Mouse (Mus musculus) cerebellum, adult 2 months (tissue): ENCODE results near the gene Cacng2. TPM values are rescaled to one million over a fixed set of nuclear protein-coding genes. Genes with fewer than 3 reads are reported as not detected.

Experiments
- DNase-seq, 2 experiments: peaks; one replicate each; pipeline ENCODE4 v3.0.0; 2021
- H3K27ac ChIP-seq: fragments of 200-500 bp; 2 replicates; pipeline ENCODE4 v1.5.1; 2012; ENCODE audit warnings: low read length, control low read depth, inconsistent platforms; ENCODE audit not compliant: insufficient read depth
- H3K27me3 ChIP-seq: fragments of 200-500 bp; 2 replicates; pipeline ENCODE4 v1.6.1; 2012; ENCODE audit warnings: inconsistent platforms, mild to moderate bottlenecking, low read length, moderate library complexity; ENCODE audit not compliant: control insufficient read depth, insufficient read depth
- H3K4me1 ChIP-seq: fragments of 200-500 bp; 2 replicates; pipeline ENCODE4 v1.6.1; 2011; ENCODE audit warnings: low read length; ENCODE audit not compliant: control insufficient read depth, insufficient read depth
- H3K4me3 ChIP-seq: fragments of 200-500 bp; replicated peaks from 2 replicates; pipeline ENCODE3; 2011; ENCODE audit warnings: mild to moderate bottlenecking, low read depth, low read length, control low read depth; ENCODE audit not compliant: insufficient read depth
- CTCF ChIP-seq: fragments of 200-500 bp; IDR thresholded peaks from 2 replicates; pipeline ENCODE4 v1.5.1; 2011; ENCODE audit warnings: low read depth, mild to moderate bottlenecking, control low read depth, low read length, moderate library complexity, borderline replicate concordance; ENCODE audit not compliant: insufficient read depth
- POLR2A ChIP-seq: fragments of 200-500 bp; IDR thresholded peaks from 2 replicates; pipeline ENCODE4 v1.6.1; 2011; ENCODE audit warnings: low read length, control low read depth, borderline replicate concordance; ENCODE audit not compliant: insufficient read depth
- WGBS: fragments of 180-500 bp; shearing (Covaris S2); methylation state at CpG from one replicate; pipeline ENCODE4 v1.1.7; 2018; 5-methylcytosine and 5-hydroxymethylcytosine counted together
- polyA plus RNA-seq: library from polyadenylated mRNA; depleted of rRNA; stranded (reverse); fragments of >200 nt; gene quantifications from 2 replicates; pipeline ENCODE4 v1.2.3, GENCODE M21; 2012

The Cacng2 gene
- polyA plus RNA-seq, 1 experiment, result 45.8 TPM

DNA sequence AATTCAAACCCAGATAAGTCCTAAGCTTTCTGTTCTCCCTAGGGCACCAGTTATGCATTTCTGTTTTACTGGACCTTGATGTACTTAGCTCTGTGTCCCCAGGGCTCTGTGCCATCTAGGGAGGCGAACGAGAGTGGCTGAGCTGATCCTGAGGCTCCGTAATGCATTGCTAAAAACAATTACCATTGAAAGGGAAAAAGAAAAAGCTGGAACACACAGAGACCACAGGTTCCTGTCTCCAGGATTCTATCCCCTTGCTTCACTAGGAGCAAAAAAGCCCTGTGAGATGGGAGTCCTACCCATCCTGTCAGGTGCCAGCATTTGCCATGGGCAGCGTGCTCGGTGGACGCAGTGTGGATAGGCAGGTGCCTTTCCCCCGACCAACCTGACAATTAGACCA lies 38.4 kb downstream of the Cacng2 start:
- H3K4me3 ChIP-seq, result no peak overlapping the region
- 33% methylated on average over 7 of the region's 7 CpGs for WGBS
- H3K4me1 ChIP-seq, result peaks cover 73% of the 10 kb centered on the region
- H3K27ac ChIP-seq, result peak overlapping the region; percentile 58
- TF ChIP-seq CTCF, result no peak
- TF ChIP-seq POLR2A, result no peak
- no peaks in the 10 kb centered on the region for H3K27me3 ChIP-seq
- peak in 1 of 2 experiments; percentile 38 for DNase-seq

DNA sequence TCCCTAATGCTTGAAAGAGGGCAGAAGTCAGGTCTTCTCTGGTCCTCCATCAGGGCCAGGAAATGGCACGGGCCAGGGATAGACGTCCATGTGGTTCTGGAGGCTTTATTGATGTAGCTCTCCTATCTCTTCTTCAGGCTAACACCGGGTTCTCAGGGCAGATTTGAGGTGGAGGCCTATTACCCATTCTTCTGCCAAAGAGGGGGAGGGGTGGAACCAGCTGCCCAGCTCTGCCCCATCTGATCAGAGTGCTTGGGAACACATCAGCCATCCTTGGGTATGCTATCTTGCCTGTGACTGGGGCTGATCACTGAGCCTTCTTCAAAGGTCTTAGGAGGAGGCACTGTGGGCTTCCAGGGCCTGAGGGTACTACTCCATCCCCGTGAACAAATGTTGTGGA lies 39.5 kb downstream of the Cacng2 start:
- peaks cover 69% of the 10 kb centered on the region for H3K4me1 ChIP-seq
- H3K4me3 ChIP-seq, result no peak overlapping the region
- WGBS, result 62% methylated on average over 4 of the region's 4 CpGs
- no peak for TF ChIP-seq POLR2A
- H3K27ac ChIP-seq, result no peak overlapping the region
- no peaks in the 10 kb centered on the region for H3K27me3 ChIP-seq
- peak in 1 of 2 experiments; percentile 20 for DNase-seq

DNA sequence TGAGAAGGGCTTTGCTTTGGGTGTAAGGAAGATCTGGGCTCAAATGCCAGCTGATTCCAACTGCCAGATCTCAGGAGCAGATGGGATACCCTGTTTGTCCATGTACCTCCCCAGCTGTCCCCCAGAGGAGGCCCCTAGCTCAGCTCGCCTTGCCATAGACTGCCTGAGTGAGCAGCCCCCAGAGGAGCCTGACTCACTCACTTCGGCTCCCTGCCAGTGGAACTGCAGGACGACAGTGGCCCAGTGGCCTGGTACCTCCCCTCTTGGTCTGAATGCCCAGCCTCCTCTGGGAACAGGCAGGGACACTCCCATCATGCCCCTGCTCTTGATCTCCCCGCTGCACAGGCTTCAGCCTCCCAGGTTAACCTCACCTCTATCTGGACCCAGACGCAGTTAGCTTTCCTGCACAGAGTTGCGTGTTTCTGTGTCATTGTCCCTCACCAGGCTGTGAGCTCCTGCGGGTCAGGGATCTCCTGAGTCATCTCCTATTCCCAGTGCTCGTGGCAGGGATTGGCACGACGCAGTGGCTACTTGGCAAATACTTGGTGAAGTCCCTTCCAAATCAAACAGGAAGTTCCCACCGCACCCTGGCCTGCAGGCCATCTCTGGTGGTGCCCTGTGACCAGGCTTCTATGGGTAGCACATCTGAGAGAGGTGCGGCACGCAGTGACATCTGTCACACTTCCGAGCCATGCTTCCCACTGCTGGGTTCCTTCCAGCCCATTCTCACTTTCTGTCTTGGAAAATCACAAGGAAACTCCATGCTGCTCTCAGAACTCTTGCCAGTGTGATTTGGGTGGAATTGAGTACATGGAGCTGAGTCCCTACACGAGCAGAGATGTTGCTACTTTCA lies 40.8 kb downstream of the Cacng2 start:
- 6% methylated on average over 15 of the region's 15 CpGs for WGBS
- Histone ChIP-seq H3K4me1 (peaks cover 70% of the 10 kb centered on the region), H3K27me3 (no peaks in the 10 kb centered on the region), H3K4me3 (no peak overlapping the region), H3K27ac (peak overlapping the region; percentile 31)
- TF ChIP-seq CTCF (no peak), POLR2A (no peak)
- peak; percentile 73 to 80 for DNase-seq

DNA sequence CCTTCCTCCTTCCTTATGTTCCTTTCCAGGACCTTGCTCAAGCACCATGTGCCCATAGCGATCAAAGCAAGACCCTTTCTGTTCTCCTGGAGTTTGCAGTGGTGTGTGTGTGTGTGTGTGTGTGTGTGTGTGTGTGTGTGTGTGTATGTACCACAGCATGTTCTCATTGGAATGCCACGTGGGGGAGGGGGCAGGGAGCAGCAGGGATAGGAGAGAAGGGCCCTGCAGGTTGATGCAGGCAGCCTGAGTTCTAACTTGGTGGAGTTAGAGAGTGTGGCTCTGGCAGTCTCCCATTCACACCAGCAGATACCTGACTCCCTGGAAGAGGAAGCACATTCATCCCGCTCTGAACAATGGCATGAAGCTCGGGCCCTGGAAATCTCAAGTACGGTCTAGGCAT lies 41.6 kb downstream of the Cacng2 start:
- Histone ChIP-seq H3K27ac (0 out of 2 replicates have a peak overlapping the region, but pooled peaks have one; percentile 31), H3K4me3 (no peak overlapping the region), H3K4me1 (peaks cover 67% of the 10 kb centered on the region), H3K27me3 (no peaks in the 10 kb centered on the region)
- no peak for TF ChIP-seq CTCF
- no peak for TF ChIP-seq POLR2A
- 31% methylated on average over 5 of the region's 5 CpGs for WGBS
- no peak for DNase-seq

DNA sequence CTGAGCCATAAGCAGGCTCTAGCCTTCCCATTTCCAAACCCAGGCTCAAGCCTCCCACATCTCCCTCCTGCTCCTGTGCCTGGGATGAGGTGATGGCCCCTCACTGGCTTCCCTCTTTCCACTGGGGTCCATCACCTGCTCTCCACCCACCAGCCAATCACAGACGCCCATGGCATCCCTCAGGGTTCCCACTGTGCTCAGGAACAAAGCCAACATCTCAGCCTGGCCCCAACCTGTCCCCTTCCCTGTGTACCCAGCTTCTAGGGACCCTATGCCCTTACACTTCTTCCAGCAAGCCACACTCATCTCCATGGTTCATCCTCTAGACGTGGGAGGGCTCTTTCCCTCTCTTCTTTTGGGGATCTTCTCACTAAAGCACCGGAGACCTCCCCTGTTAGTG lies 43.9 kb downstream of the Cacng2 start:
- no peak for TF ChIP-seq CTCF
- no peak for TF ChIP-seq POLR2A

DNA sequence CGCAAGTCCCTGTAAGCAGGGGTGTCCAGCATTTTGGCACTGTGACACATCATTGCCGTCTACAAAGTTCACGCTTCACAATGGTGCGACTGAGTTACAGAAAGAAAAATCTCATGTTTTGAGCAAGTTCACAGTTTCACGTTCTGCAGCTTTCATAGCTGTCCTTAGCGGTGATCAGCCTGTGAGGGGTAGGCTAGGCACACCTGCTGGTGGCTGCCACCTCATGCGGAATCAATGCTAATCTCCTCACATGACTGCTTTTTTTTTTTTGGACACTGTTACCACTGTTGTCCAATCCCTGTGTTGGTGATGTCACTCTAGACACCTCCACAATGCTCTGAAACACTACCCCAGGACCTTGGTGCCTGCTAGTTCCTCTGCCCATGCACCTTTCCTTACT lies 46.7 kb downstream of the Cacng2 start:
- TF ChIP-seq POLR2A (no peak), CTCF (no peak)
- WGBS, result 56% methylated on average over 7 of the region's 7 CpGs
- no peak overlapping the region for H3K4me3 ChIP-seq
- H3K27ac ChIP-seq, result no peak overlapping the region
- DNase-seq, result no peak
- no peaks in the 10 kb centered on the region for H3K27me3 ChIP-seq
- H3K4me1 ChIP-seq, result peaks cover 36% of the 10 kb centered on the region

More for the DNA sequence above, 43.9 kb downstream of the Cacng2 start:
- WGBS, result 5% methylated on average over 3 of the region's 3 CpGs
- no peak overlapping the region for H3K4me3 ChIP-seq
- H3K27me3 ChIP-seq, result no peaks in the 10 kb centered on the region
- DNase-seq, result no peak
- H3K4me1 ChIP-seq, result peaks cover 56% of the 10 kb centered on the region
- H3K27ac ChIP-seq, result no peak overlapping the region

DNA sequence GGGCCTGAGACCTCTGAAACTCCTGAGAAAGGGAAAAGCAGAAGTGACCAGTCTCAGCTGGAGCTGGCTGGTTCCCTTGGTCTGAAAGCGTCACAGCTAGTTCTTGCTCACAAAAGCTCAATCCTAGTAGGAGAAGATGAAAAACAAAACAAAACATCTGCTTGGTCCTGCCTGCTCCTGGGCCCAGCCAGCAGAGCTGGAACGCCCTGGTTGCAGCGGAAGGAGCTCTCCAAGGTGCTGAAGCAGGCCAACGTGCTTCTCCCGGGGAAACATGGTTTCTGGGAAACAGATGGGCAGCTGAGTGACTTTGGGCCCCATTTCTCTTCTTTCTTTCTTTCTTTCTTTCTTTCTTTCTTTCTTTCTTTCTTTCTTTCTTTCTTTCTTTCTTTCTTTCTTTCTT lies 53.4 kb downstream of the Cacng2 start:
- H3K4me3 ChIP-seq, result no peak overlapping the region
- H3K27me3 ChIP-seq, result no peaks in the 10 kb centered on the region
- peaks cover 29% of the 10 kb centered on the region for H3K4me1 ChIP-seq
- WGBS, result 56% methylated on average over 5 of the region's 5 CpGs
- no peak overlapping the region for H3K27ac ChIP-seq
- no peak for DNase-seq
- TF ChIP-seq CTCF, result no peak
- TF ChIP-seq POLR2A, result no peak

DNA sequence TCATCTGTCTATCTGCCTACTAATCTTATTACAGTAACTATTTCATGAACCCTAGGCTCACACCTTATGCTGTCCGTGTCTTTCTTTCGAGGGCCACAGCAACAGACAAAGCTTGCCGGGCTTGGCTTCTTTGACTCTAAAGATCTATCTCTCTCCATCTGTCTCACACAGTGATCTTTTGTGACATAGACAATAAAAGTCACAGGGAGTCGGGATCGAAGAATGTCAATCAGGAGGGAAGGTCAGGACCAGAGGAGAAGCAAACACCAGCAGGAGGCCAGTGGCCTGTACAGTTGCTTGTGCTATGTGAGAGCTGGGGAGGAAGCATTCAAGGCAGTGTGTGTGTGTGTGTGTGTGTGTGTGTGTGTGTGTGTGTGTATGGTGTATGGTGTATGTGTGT lies 54.3 kb downstream of the Cacng2 start:
- WGBS, result 51% methylated on average over 5 of the region's 5 CpGs
- no peak overlapping the region for H3K4me3 ChIP-seq
- peaks cover 28% of the 10 kb centered on the region for H3K4me1 ChIP-seq
- H3K27me3 ChIP-seq, result no peaks in the 10 kb centered on the region
- TF ChIP-seq CTCF (no peak), POLR2A (no peak)
- no peak overlapping the region for H3K27ac ChIP-seq
- DNase-seq, result no peak

DNA sequence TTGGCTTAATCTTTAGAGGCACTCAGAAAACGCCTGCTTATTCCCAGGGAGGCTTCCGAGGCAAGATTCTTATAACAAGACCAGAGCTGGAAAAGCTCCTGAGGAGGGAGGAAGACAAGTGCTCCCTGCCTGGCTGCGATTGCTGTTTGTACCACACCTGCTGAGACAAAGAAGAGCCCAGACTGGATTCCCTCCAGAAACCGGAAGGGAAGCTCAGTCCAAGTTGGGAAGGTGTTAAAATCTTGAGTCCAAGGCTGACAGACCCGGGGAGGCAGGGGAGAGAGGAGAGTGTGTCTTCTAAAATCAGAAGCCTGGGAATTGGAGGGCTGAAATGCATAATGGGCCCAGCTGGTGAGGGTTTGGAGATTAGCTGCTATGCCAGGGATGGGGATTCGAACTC lies 55.5 kb downstream of the Cacng2 start:
- Histone ChIP-seq H3K27me3 (no peaks in the 10 kb centered on the region), H3K4me3 (no peak overlapping the region), H3K4me1 (peaks cover 26% of the 10 kb centered on the region), H3K27ac (peak overlapping the region; percentile 33; the same call in 1 of the 2 replicates)
- peak; percentile 66 to 81 for DNase-seq
- 5% methylated on average over 6 of the region's 6 CpGs for WGBS
- no peak for TF ChIP-seq CTCF
- TF ChIP-seq POLR2A, result no peak
